ENCODE assay signal across 9 mouse cellular contexts in genomic region chr10:42962655-42963054, GRCm38 (mm10).
DNase-seq lines count a peak whose midpoint lies in the region; ATAC-seq and TF ChIP-seq lines count a peak whose summit lies in the region.
"Had no signal": no experiment of that assay in that cellular context is flagged by ENCODE, and none has a peak within 500 bp of the region (broad histone marks: within the 10 kb centered on the region; RNA-seq: fewer than 3 reads in every experiment).

No protein-coding gene starts in this region.

- H3K4me1 ChIP-seq in heart, adult 2 months (ENCODE audit: control insufficient read depth, insufficient read depth, low read length), result peaks cover 3% of the 10 kb centered on the region; the same call in 1 of the 2 replicates
- H3K4me1 ChIP-seq in heart, embryonic 10.5 days, result peaks cover 9% of the 10 kb centered on the region; the same call in 1 of the 2 replicates
- H3K4me1 ChIP-seq in midbrain, embryonic 15.5 days, result peaks cover 3% of the 10 kb centered on the region; the same call in 1 of the 2 replicates

- peak; percentile 70 for ATAC-seq in common myeloid progenitor, adult 5-6 weeks (replicated peaks; ENCODE audit: low read depth, poor library complexity, severe bottlenecking)
- peak; percentile 46 for ATAC-seq in monocyte, adult 5-6 weeks (replicated peaks; ENCODE audit: insufficient number of reproducible peaks, low FRiP score, low TSS enrichment, poor library complexity, severe bottlenecking)
- no peak for ATAC-seq in midbrain, embryonic 15.5 days (replicated peaks)

- DNase-seq in heart, adult 2 months, result peak in 1 of 2 experiments; percentile 74
- DNase-seq in heart, embryonic 10.5 days (ENCODE audit: low spot score), result no peak
- peak; percentile 24 to 30 for DNase-seq in kidney, postnatal 36 days
- no peak for DNase-seq in testis, postnatal 10 days (ENCODE audit: low spot score)
- DNase-seq in MN1 (ENCODE audit: low spot score), result no peak
- DNase-seq: cerebellum, adult 9-10 months had no signal

- no peak for TF ChIP-seq CTCF in heart, adult 2 months (IDR thresholded peaks at IDR 0.05)

- H3K79me2 ChIP-seq in heart, adult 2 months (replicated peaks; ENCODE audit: control insufficient read depth, insufficient read depth, low read length), result no peaks in the 10 kb centered on the region

- H3K27me3 ChIP-seq in heart, adult 2 months (ENCODE audit: control insufficient read depth, insufficient read depth, low read length), result no peaks in the 10 kb centered on the region
- 0 out of 2 replicates have a peak, but pooled peaks cover 3% of the 10 kb centered on the region for H3K27me3 ChIP-seq in heart, embryonic 10.5 days (ENCODE audit: insufficient read depth, poor library complexity, severe bottlenecking)
- no peaks in the 10 kb centered on the region for H3K27me3 ChIP-seq in midbrain, embryonic 15.5 days (replicated peaks)

- H3K36me3 ChIP-seq in heart, adult 2 months (ENCODE audit: control insufficient read depth, insufficient read depth, low read length), result no peaks in the 10 kb centered on the region
- no peaks in the 10 kb centered on the region for H3K36me3 ChIP-seq in heart, embryonic 10.5 days
- H3K36me3 ChIP-seq in midbrain, embryonic 15.5 days (replicated peaks), result no peaks in the 10 kb centered on the region

- intact Hi-C loops in heart, adult 2 months (cut with DNase I), result no loop called here

- no peak overlapping the region for H3K4me2 ChIP-seq in midbrain, embryonic 15.5 days

- no peak for TF ChIP-seq EP300 in heart, adult 2 months (IDR thresholded peaks at IDR 0.05; ENCODE audit: insufficient read depth, low read depth, low read length)

- H3K27ac ChIP-seq in heart, adult 2 months, result peak overlapping the region; percentile 29
- no peak overlapping the region for H3K27ac ChIP-seq in heart, embryonic 10.5 days
- H3K27ac ChIP-seq in midbrain, embryonic 15.5 days, result no peak overlapping the region

- H3K4me3 ChIP-seq in heart, adult 2 months, result no peak overlapping the region
- H3K4me3 ChIP-seq in heart, embryonic 10.5 days, result no peak overlapping the region
- no peak overlapping the region for H3K4me3 ChIP-seq in midbrain, embryonic 15.5 days

- TF ChIP-seq POLR2A in heart, adult 2 months (IDR thresholded peaks at IDR 0.05; ENCODE audit: insufficient read depth, low read depth, low read length), result no peak

- H3K9ac ChIP-seq in heart, adult 2 months (ENCODE audit: low read depth, low read length), result no peak overlapping the region
- H3K9ac ChIP-seq in midbrain, embryonic 15.5 days, result no peak overlapping the region

- H3K9me3 ChIP-seq in heart, embryonic 10.5 days, result no peaks in the 10 kb centered on the region
- H3K9me3 ChIP-seq in midbrain, embryonic 15.5 days, result no peaks in the 10 kb centered on the region

- WGBS in heart, adult 2 months, result 73% methylated on average over 13 of the region's 13 CpGs
- 87% methylated on average over 13 of the region's 13 CpGs for WGBS in heart, embryonic 10.5 days
- WGBS in midbrain, embryonic 15.5 days, result 91% methylated on average over 13 of the region's 13 CpGs

Comparison
In these comparisons a context has a peak if more than half of its experiments do, and no peak if none do; other contexts are left out.
1. DNase-seq: peak in kidney, postnatal 36 days (2 of 2); none in heart, embryonic 10.5 days (single experiment), testis, postnatal 10 days (single experiment) and MN1 (single experiment).